Mouse (Mus musculus) kidney, embryonic 16.5 days (tissue): Measurements from ENCODE around the gene Jade1. TPM values are rescaled to one million over a fixed set of nuclear protein-coding genes. Genes with fewer than 3 reads are reported as not detected.

Source experiments
- ATAC-seq: fragments of 200-750 bp; cut with Nextera tagmentation; 2 replicates; pipeline ENCODE4 v1.8.0; 2017; ENCODE audit warnings: moderate TSS enrichment; ENCODE audit not compliant: low FRiP score, low TSS enrichment
- H3K27ac ChIP-seq: fragments of 300-500 bp; sonication (generic); 2 replicates; pipeline ENCODE4 v1.5.1; 2014; ENCODE audit warnings: low read length
- H3K27me3 ChIP-seq: fragments of 300-500 bp; sonication (generic); 2 replicates; pipeline ENCODE4 v1.6.1; 2014; ENCODE audit warnings: low read length, control low read depth, mixed read lengths; ENCODE audit not compliant: insufficient read depth
- H3K36me3 ChIP-seq: fragments of 300-500 bp; sonication (generic); 2 replicates; pipeline ENCODE4 v1.6.1; 2014; ENCODE audit warnings: low read length, control low read depth, mixed read lengths; ENCODE audit not compliant: insufficient read depth
- H3K4me1 ChIP-seq: fragments of 300-500 bp; sonication (generic); 2 replicates; pipeline ENCODE4 v1.6.1; 2014; ENCODE audit warnings: low read length, control low read depth, mixed read lengths; ENCODE audit not compliant: insufficient read depth
- H3K4me2 ChIP-seq: fragments of 300-500 bp; sonication (generic); replicated peaks from 2 replicates; pipeline ENCODE4 v1.6.1; 2014; ENCODE audit warnings: low read depth, low read length
- H3K4me3 ChIP-seq: fragments of 300-500 bp; sonication (generic); 2 replicates; pipeline ENCODE4 v1.5.1; 2014; ENCODE audit warnings: mild to moderate bottlenecking, low read length
- H3K9ac ChIP-seq: fragments of 300-500 bp; sonication (generic); replicated peaks from 2 replicates; pipeline ENCODE4 v1.6.1; 2014; ENCODE audit warnings: low read length
- H3K9me3 ChIP-seq: fragments of 300-500 bp; sonication (generic); 2 replicates; pipeline ENCODE4 v1.6.1; 2016; ENCODE audit warnings: low read length, control low read depth
- WGBS: fragments of 180-500 bp; shearing (Covaris S2); extraction: QIAGEN DNeasy Blood & Tissue Kit; methylation state at CpG from one replicate; pipeline ENCODE4 v1.1.7; 2014; 5-methylcytosine and 5-hydroxymethylcytosine counted together
- polyA plus RNA-seq: library from polyadenylated mRNA; unstranded; fragments of >200 nt; fragmentation: Nextera tagmentation; extraction: Ambion mirVana; gene quantifications from 2 replicates; pipeline ENCODE4 v1.2.1, GENCODE M21; 2015

Gene Jade1
- polyA plus RNA-seq, 1 experiment from 2014 or later, result 21.2 TPM

- Histone ChIP-seq H3K4me1 (peaks cover 56% of the 10 kb centered on the region), H3K4me2 (no peak overlapping the region), H3K27ac (no peak overlapping the region), H3K27me3 (no peaks in the 10 kb centered on the region), H3K36me3 (no peaks in the 10 kb centered on the region), H3K9ac (no peak overlapping the region), H3K9me3 (no peaks in the 10 kb centered on the region), H3K4me3 (no peak overlapping the region)
- ATAC-seq, result no peak
- WGBS, result 87% methylated on average over 4 of the region's 4 CpGs
Observed at GRCm38 (mm10) chr3:41583621-41584020, 28.1 kb downstream of the Jade1 start.

- Histone ChIP-seq H3K27me3 (no peaks in the 10 kb centered on the region), H3K4me3 (no peak overlapping the region), H3K9me3 (no peaks in the 10 kb centered on the region), H3K4me2 (no peak overlapping the region), H3K36me3 (0 out of 2 replicates have a peak, but pooled peaks cover 5% of the 10 kb centered on the region), H3K27ac (no peak overlapping the region), H3K9ac (no peak overlapping the region), H3K4me1 (peaks cover 41% of the 10 kb centered on the region)
- WGBS, result 82% methylated on average over 5 of the region's 5 CpGs
- no peak for ATAC-seq
Observed at GRCm38 (mm10) chr3:41585548-41585947, 30.0 kb downstream of the Jade1 start.

- Histone ChIP-seq H3K9ac (no peak overlapping the region), H3K9me3 (no peaks in the 10 kb centered on the region), H3K4me1 (peaks cover 33% of the 10 kb centered on the region), H3K4me3 (no peak overlapping the region), H3K36me3 (0 out of 2 replicates have a peak, but pooled peaks cover 5% of the 10 kb centered on the region), H3K27ac (no peak overlapping the region), H3K27me3 (no peaks in the 10 kb centered on the region), H3K4me2 (no peak overlapping the region)
- whole genome bisulfite sequencing, result 64% methylated on average over 6 of the region's 6 CpGs
- ATAC-seq, result no peak
Observed at GRCm38 (mm10) chr3:41586330-41586729, 30.8 kb downstream of the Jade1 start.

GRCm38 (mm10) chr3:41586917-41587316 lies 31.4 kb downstream of the Jade1 start:
- WGBS, result 78% methylated on average over 7 of the region's 7 CpGs
- 0 out of 2 replicates have a peak, but pooled peaks cover 5% of the 10 kb centered on the region for H3K36me3 ChIP-seq
- no peak overlapping the region for H3K4me3 ChIP-seq
- no peaks in the 10 kb centered on the region for H3K27me3 ChIP-seq
- H3K4me2 ChIP-seq, result no peak overlapping the region
- peaks cover 27% of the 10 kb centered on the region for H3K4me1 ChIP-seq
- no peak for ATAC-seq
- H3K9me3 ChIP-seq, result no peaks in the 10 kb centered on the region
- H3K9ac ChIP-seq, result no peak overlapping the region
- no peak overlapping the region for H3K27ac ChIP-seq

- Histone ChIP-seq H3K9me3 (no peaks in the 10 kb centered on the region), H3K36me3 (0 out of 2 replicates have a peak, but pooled peaks cover 5% of the 10 kb centered on the region), H3K27ac (no peak overlapping the region), H3K4me1 (peaks cover 21% of the 10 kb centered on the region), H3K4me2 (no peak overlapping the region), H3K4me3 (no peak overlapping the region), H3K27me3 (no peaks in the 10 kb centered on the region), H3K9ac (no peak overlapping the region)
- 63% methylated on average over 6 of the region's 6 CpGs for WGBS
- ATAC-seq, result peak; percentile 55; the same call in 1 of the 2 replicates
Observed at GRCm38 (mm10) chr3:41587588-41587987, 32.1 kb downstream of the Jade1 start.

- Histone ChIP-seq H3K4me3 (no peak overlapping the region), H3K4me1 (peaks cover 19% of the 10 kb centered on the region), H3K4me2 (no peak overlapping the region), H3K9ac (no peak overlapping the region), H3K27ac (no peak overlapping the region), H3K36me3 (peaks cover 7% of the 10 kb centered on the region; the same call in 1 of the 2 replicates), H3K9me3 (no peaks in the 10 kb centered on the region), H3K27me3 (no peaks in the 10 kb centered on the region)
- WGBS, result 74% methylated on average over 8 of the region's 8 CpGs
- no peak for ATAC-seq
Observed at GRCm38 (mm10) chr3:41588495-41588894, 33.0 kb downstream of the Jade1 start.

GRCm38 (mm10) chr3:41589246-41589914 lies 33.8 kb downstream of the Jade1 start:
- H3K4me2 ChIP-seq, result no peak overlapping the region
- peaks cover 16% of the 10 kb centered on the region for H3K36me3 ChIP-seq
- no peak overlapping the region for H3K27ac ChIP-seq
- no peaks in the 10 kb centered on the region for H3K27me3 ChIP-seq
- no peak overlapping the region for H3K4me3 ChIP-seq
- WGBS, result 75% methylated on average over 19 of the region's 19 CpGs
- no peak for ATAC-seq
- H3K9ac ChIP-seq, result no peak overlapping the region
- peaks cover 19% of the 10 kb centered on the region for H3K4me1 ChIP-seq
- H3K9me3 ChIP-seq, result no peaks in the 10 kb centered on the region

GRCm38 (mm10) chr3:41589988-41590387 lies 34.5 kb downstream of the Jade1 start:
- no peak overlapping the region for H3K27ac ChIP-seq
- no peak overlapping the region for H3K4me2 ChIP-seq
- no peak overlapping the region for H3K9ac ChIP-seq
- H3K36me3 ChIP-seq, result peaks cover 19% of the 10 kb centered on the region
- WGBS, result 91% methylated on average over 4 of the region's 4 CpGs
- H3K27me3 ChIP-seq, result no peaks in the 10 kb centered on the region
- peaks cover 19% of the 10 kb centered on the region for H3K4me1 ChIP-seq
- no peak overlapping the region for H3K4me3 ChIP-seq
- no peaks in the 10 kb centered on the region for H3K9me3 ChIP-seq
- ATAC-seq, result no peak

GRCm38 (mm10) chr3:41590695-41591559 lies 35.4 kb downstream of the Jade1 start:
- no peak overlapping the region for H3K4me2 ChIP-seq
- no peaks in the 10 kb centered on the region for H3K27me3 ChIP-seq
- H3K27ac ChIP-seq, result no peak overlapping the region
- H3K9ac ChIP-seq, result no peak overlapping the region
- no peak for ATAC-seq
- peaks cover 28% of the 10 kb centered on the region for H3K36me3 ChIP-seq
- WGBS, result 85% methylated on average over 20 of the region's 20 CpGs
- peaks cover 19% of the 10 kb centered on the region for H3K4me1 ChIP-seq
- no peak overlapping the region for H3K4me3 ChIP-seq
- H3K9me3 ChIP-seq, result no peaks in the 10 kb centered on the region
